Mouse (Mus musculus) cortical plate, adult 2 months (tissue): ENCODE measurements around the gene Alox12. TPM values are rescaled to one million over a fixed set of nuclear protein-coding genes. Genes with fewer than 3 reads are reported as not detected.

Experiments used
- H3K27ac ChIP-seq: fragments of 200-500 bp; 2 replicates; pipeline ENCODE4 v1.5.1; 2012; ENCODE audit warnings: low read length, control low read depth, inconsistent platforms; ENCODE audit not compliant: insufficient read depth
- H3K4me1 ChIP-seq: fragments of 200-500 bp; 2 replicates; pipeline ENCODE4 v1.6.1; 2011; ENCODE audit warnings: low read length; ENCODE audit not compliant: control insufficient read depth, insufficient read depth
- H3K4me3 ChIP-seq: fragments of 200-500 bp; 2 replicates; pipeline ENCODE4 v1.5.1; 2011; ENCODE audit warnings: mild to moderate bottlenecking, low read length, control low read depth; ENCODE audit not compliant: insufficient read depth
- CTCF ChIP-seq: fragments of 200-500 bp; IDR thresholded peaks from 2 replicates; pipeline ENCODE4 v1.5.1; 2011; ENCODE audit warnings: mild to moderate bottlenecking, control low read depth, low read length; ENCODE audit not compliant: insufficient read depth; ENCODE audit errors: extremely low read depth
- POLR2A ChIP-seq: fragments of 200-500 bp; IDR thresholded peaks from 2 replicates; pipeline ENCODE4 v1.6.1; 2011; ENCODE audit warnings: mild to moderate bottlenecking, low read length, control low read depth; ENCODE audit not compliant: insufficient read depth; ENCODE audit errors: extremely low read depth
- polyA plus RNA-seq: library from polyadenylated mRNA; depleted of rRNA; stranded (reverse); fragments of >200 nt; gene quantifications from 2 replicates; pipeline ENCODE4 v1.2.3, GENCODE M21; 2012

The Alox12 gene
- polyA plus RNA-seq, 1 experiment, result 1.5 TPM

DNA sequence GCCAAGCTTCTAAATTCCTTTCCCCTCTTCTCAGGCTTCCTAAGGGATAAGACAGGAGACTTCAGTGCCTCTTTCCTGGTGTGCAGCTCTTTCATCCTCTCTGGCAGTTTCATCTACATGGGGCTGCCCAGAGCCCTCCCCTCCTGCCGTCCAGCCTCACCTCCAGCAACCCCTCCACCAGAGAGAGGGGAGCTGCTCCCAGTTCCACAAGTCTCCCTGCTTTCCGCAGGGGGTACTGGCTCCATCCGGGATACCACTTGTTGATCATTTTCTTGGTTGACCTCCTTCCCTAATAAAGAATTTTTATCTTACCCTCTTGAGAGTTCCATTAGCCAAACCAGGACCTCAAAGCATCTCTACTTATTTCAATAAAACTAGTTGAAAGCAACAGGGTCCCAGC, 39.0 kb downstream of the Alox12 start:
- Histone ChIP-seq H3K27ac (no peak overlapping the region), H3K4me1 (no peaks in the 10 kb centered on the region; the same call in 1 of the 2 replicates), H3K4me3 (no peak overlapping the region)
- no peak for TF ChIP-seq POLR2A
- no peak for TF ChIP-seq CTCF

DNA sequence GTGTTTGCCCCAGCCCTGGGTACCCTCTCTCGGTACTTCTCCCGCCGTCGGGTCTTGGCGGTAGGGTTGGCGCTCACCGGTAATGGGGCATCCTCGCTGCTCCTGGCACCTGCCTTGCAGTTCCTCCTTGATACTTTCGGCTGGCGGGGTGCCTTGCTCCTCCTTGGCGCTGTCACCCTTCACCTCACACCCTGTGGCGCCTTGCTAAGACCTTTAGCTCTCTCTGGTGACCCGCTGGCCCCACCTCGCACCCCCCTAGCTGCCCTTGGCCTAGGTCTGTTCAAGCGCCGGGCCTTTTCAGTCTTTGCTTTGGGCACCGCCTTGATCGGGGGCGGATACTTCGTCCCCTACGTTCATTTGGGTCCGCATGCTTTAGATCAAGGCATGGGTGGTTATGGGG, 39.9 kb downstream of the Alox12 start:
- no peak overlapping the region for H3K27ac ChIP-seq
- TF ChIP-seq CTCF (no peak), POLR2A (no peak)
- H3K4me3 ChIP-seq, result peak overlapping the region; percentile 47; the same call in 1 of the 2 replicates
- no peaks in the 10 kb centered on the region; the same call in 1 of the 2 replicates for H3K4me1 ChIP-seq

- Histone ChIP-seq H3K27ac (no peak overlapping the region), H3K4me3 (peak overlapping the region; percentile 47; the same call in 1 of the 2 replicates), H3K4me1 (no peaks in the 10 kb centered on the region; the same call in 1 of the 2 replicates)
- 0 out of 2 replicates have a peak, but pooled peaks have one; percentile 1 for TF ChIP-seq POLR2A
- TF ChIP-seq CTCF, result no peak
Observed at GRCm38 (mm10) chr11:70214856-70215209, 40.3 kb downstream of the Alox12 start.

- TF ChIP-seq POLR2A, result 0 out of 2 replicates have a peak, but pooled peaks have one; percentile 3
- TF ChIP-seq CTCF, result no peak
- Histone ChIP-seq H3K4me3 (peak overlapping the region; percentile 47), H3K27ac (no peak overlapping the region), H3K4me1 (no peaks in the 10 kb centered on the region; the same call in 1 of the 2 replicates)
Observed at GRCm38 (mm10) chr11:70214191-70214855, 40.8 kb downstream of the Alox12 start.

- no peak overlapping the region for H3K27ac ChIP-seq
- TF ChIP-seq CTCF (no peak), POLR2A (no peak)
- peak overlapping the region; percentile 47 for H3K4me3 ChIP-seq
- no peaks in the 10 kb centered on the region; the same call in 1 of the 2 replicates for H3K4me1 ChIP-seq
Observed at GRCm38 (mm10) chr11:70213736-70214135, 41.4 kb downstream of the Alox12 start.

DNA sequence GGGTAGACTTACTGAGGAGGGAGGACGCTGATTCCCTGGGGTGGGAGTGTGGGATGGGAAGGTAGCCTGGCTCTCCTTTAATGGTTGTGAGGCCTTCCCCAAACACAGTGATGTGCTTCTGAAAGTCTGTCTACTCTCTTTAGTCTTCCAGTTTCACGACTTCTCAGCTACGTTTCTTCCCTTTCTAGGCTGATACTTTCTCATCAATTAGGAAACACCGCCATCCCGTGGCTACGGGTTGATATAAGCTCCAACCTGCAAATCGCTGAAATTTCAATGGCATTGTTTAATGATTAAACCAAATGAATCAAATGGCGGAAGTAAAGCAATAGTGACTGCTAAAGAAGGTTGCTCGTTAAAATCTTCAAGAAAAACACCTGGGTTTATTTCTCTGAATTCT, 42.3 kb downstream of the Alox12 start:
- Histone ChIP-seq H3K27ac (no peak overlapping the region), H3K4me1 (no peaks in the 10 kb centered on the region; the same call in 1 of the 2 replicates), H3K4me3 (no peak overlapping the region)
- TF ChIP-seq CTCF (peak; percentile 79), POLR2A (no peak)

- H3K27ac ChIP-seq, result no peak within 1 kb of the TSS
- TF ChIP-seq CTCF, result no peak
- no peak for TF ChIP-seq POLR2A
- peak within 1 kb of the TSS; percentile 47; the same call in 1 of the 2 replicates for H3K4me3 ChIP-seq
Observed at GRCm38 (mm10) chr11:70212423-70212822, 42.7 kb downstream of the Alox12 start, which contains the start of gene Slc16a11. Gene Slc16a11, plus strand, starts transcription at chr11:70212752.

DNA sequence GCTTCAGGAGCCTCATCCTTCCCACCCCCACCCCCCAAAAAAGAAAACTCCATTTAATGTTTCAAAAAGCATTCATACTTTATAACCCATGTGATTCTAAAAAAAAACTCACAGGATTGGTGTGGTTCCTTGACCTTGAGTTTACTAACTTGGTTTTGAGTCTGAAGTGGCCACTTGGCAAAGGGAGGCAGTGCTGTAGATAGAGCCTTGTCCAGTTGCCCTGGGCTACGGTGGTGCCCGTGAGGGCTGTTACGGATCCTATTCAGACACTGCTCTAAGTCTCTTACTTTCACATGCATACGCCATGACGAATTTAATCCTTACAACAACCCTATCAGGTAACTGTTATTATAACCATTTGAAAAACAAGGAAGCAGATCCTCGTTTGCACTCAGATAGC, 43.2 kb downstream of the Alox12 start:
- TF ChIP-seq POLR2A (no peak), CTCF (no peak)
- H3K4me3 ChIP-seq, result no peak overlapping the region
- no peaks in the 10 kb centered on the region; the same call in 1 of the 2 replicates for H3K4me1 ChIP-seq
- H3K27ac ChIP-seq, result no peak overlapping the region

More at GRCm38 (mm10) chr11:70212423-70212822, 42.7 kb downstream of the Alox12 start, which contains the start of gene Slc16a11:
- H3K4me1 ChIP-seq, result no peaks in the 10 kb centered on the region; the same call in 1 of the 2 replicates

- Histone ChIP-seq H3K4me3 (no peak overlapping the region), H3K27ac (no peak overlapping the region), H3K4me1 (no peaks in the 10 kb centered on the region; the same call in 1 of the 2 replicates)
- TF ChIP-seq POLR2A, result no peak
- no peak for TF ChIP-seq CTCF
Observed at GRCm38 (mm10) chr11:70210681-70211080, 44.5 kb downstream of the Alox12 start.

- Histone ChIP-seq H3K27ac (no peak overlapping the region), H3K4me1 (no peaks in the 10 kb centered on the region; the same call in 1 of the 2 replicates), H3K4me3 (no peak overlapping the region)
- TF ChIP-seq POLR2A, result no peak
- TF ChIP-seq CTCF, result no peak
Observed at GRCm38 (mm10) chr11:70208778-70209388, 46.3 kb downstream of the Alox12 start.
